Mouse (Mus musculus) frontal cortex, postnatal 36 days (tissue): ENCODE data around the gene Rab1b.

ENCODE experiments used
- DNase-seq, 2 experiments: peaks; one replicate each; pipeline ENCODE4 v3.0.0; 2022; ENCODE audit warnings: low spot score in 2 of 2

Gene Rab1b

DNA sequence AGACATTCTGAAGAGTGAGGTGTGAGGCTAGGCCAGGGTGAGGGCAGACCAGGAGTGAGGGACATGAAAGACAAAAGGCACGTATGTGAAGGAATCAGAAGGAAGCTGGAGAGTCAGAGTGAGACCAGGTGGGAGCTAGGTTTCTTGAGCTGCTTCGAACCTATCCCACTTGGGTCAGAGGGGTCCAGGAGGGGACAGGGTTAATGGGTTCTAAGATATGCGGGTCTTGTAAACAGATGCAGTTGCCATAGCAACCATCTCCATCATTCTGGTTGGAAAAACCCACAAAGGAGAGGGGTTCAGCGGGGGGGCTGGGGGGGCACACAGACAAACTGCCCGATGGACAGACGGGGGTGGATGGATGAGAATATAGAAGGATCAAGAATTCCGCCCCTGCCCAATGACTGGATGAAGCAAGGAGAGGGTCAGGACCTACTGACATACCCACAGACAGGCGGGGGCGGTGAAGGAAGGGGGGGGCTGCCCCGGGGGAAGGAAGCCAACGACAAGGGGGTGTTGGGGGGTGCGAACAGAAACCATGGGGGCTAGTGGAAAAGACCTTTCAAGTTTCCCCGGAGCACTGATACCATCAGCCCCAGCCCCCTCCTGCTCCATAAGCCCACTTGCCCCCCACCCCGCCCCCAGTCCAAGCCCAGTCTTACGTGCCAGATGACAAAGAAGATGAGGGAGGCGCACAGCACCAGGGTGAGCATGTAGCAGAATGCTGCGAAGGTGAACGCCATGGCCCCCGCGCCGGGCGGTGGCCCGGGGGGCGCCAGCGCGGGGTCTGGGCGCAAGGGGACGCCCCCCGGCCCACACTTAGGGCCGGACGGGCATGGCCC is 9.1 kb downstream of the Rab1b start:
- DNase-seq, result no peak

- no peak for DNase-seq
Observed at GRCm38 (mm10) chr19:5095887-5096474, 10.9 kb downstream of the Rab1b start.

GRCm38 (mm10) chr19:5094746-5095417 is 12.0 kb downstream of the Rab1b start:
- DNase-seq, result peak in 1 of 2 experiments; percentile 45

DNA sequence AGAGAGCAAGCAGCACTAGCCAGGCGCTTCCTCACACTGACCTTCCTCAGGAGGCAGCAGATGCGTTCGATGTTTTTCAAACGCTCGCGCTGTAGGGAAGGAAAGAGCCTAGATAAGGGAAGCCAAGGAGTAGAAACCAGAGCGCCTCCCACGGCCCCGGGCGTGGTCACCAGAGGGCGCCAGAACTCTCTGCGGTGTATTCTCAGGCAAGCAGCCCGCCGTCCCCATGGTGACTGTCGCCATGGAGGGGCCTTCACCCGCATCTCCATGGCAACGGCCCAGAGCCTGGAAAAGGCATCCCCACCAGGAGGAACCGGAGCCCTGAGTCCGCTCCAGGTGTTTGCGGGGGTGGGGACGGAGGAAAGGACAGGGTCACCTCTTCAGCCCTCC is 12.6 kb downstream of the Rab1b start:
- peak; percentile 97 to 98 for DNase-seq

- DNase-seq, result no peak
Observed at GRCm38 (mm10) chr19:5093481-5094242, 13.2 kb downstream of the Rab1b start.

DNA sequence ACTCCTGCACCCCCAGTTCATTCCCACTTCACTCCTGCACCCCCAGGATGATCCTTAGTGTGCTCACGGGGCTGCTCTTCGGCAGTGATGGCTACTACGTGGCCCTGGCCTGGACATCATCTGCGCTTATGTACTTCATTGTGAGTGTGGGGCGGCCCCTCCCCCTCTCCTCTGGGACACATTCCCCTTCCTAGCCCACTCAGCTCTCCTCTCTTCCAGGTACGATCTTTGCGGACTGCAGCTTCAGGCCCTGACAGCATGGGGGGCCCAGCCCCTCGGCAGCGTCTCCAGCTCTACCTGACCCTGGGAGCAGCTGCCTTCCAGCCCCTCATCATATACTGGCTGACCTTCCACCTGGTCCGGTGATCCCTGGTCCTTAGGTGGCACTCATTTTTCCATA is 14.8 kb downstream of the Rab1b start:
- DNase-seq, result no peak

DNA sequence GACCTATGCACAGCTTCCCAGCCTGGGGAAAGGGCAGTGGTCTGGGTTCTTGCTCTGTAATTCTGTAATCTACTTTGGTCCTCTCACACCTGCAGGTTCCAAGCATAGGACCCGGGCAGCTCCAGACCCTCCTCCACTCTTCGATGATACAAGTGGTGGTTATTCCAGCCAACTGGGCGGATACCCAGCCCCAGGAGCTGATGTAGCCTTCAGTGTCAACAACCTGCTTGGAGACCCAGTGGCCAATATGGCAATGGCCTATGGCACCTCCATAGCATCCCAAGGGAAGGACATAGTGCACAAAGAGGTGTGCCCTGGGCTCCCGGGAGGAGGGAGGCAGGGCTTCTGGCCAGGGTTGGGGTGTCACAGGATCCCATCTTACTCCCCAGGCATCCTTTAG is 17.5 kb downstream of the Rab1b start:
- no peak for DNase-seq

DNA sequence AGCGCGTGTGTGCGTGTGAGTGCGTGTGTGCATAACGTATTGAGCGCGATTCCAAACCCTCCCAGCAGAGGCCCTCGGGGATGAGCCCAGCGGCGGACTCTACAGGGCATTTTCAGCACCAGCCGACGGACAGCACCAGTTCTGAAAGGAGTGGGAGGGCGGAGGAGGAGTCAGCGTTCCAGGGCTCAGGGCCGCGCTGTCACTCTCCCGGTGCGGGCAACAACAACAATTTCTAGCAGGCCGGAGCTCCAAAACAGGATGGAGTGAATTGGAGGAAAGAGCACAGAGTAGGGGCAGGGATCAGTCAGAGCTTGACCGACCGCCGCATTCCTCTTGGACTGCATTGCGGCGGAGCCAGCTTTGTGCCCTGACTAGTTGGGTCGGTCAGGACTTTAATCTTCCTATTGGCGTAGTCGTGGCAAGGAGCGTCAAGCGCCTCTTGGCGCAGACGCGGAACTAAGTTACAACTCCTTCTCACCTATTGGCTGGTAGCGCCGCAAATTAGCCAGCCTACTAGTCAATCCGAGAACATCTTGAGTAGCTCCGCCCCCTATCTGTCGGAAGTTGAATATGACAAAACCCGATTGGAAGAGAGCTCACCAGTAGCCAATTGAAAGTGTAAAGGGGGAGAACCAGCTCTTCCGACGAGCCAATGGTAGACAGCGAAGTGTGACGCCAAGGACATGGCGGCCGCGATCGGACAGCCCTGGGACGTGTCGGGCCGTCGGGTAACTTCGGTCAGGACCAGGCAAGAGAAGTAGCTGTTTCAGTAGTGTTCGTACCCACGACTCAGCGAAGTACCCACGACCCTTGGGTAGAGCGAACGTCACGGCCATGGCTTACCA is 18.8 kb downstream of the Rab1b start, which contains the start of gene Yif1a:
Yif1a (plus strand) TSS at position 655 of the 845 bp plus-strand sequence.
- DNase-seq, result peak; percentile 92 to 98

DNA sequence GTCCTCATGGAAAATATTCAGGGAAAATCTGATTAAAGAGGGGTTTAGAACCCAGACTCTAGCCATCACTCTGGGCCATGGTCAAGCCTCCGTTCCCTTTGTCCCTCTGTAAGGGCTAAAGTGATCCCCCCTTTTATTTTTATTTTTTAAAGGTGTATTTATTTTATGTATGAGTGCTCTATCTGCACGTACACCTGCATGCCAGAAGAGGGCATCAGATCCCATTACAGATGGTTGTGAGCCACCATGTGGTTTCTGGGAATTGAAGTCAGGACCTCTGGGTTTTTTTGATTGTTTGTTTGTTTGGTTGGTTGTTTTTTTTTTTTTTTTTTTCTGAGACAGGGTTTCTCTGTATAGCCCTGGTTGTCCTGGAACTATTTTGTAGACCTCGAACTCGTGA is 20.3 kb downstream of the Rab1b start:
- DNase-seq, result peak in 1 of 2 experiments; percentile 3

DNA sequence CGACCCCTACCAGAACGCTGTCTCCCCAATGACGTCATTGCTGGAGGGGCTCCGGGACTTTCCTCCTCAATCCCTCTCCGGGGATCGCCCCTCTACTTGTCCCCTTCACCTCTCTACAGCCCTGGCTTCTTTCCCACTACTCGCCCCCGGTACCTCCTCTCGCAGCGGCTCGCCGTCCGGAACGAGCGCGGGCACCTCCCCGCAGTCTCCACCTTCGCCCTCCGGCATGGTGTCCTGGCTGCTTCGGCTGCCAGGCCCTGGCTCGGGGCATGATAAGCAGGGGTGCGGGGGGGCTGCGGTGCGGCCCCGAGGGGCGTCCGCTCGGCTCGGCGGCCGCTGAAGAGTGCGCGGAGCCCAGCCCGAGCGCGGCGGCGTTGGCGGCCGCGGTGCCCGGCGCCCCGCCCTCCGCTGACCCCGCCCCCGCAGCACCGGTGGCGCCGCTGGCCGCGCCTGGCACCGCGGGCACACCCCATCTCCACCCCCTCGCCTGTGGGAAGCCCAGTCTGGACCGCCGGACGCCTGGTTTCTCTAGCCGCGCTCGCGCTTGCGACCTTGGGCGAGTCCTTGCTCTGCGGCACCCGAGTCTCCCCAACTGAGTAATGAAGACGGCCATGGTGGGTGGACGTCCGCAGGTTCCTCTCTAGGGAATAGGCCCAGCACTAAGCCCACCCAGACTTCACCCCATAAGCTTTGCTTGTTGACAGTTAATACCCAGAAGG is 21.6 kb downstream of the Rab1b start, which contains the start of gene Tmem151a:
Tmem151a (minus strand) TSS at position 387 of the 719 bp plus-strand sequence.
- DNase-seq, result peak in 1 of 2 experiments; percentile 65

DNA sequence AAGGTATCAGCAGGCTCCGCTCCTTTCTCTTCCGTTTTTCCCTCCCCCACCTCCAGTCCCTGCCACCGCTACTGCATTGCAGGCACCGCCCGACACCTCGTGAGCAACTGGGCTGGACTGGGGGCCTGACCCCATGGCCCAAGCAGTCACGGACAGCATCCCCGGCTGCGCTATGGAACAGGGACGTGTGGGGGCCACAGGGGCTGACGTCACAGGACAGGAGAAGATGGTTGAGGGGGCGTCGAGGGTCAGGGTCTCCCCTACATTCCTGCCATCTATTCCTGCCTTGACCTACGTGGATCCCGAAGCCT is 22.1 kb downstream of the Rab1b start:
- DNase-seq, result no peak

- no peak for DNase-seq
Observed at GRCm38 (mm10) chr19:5083961-5084833, 22.7 kb downstream of the Rab1b start.

DNA sequence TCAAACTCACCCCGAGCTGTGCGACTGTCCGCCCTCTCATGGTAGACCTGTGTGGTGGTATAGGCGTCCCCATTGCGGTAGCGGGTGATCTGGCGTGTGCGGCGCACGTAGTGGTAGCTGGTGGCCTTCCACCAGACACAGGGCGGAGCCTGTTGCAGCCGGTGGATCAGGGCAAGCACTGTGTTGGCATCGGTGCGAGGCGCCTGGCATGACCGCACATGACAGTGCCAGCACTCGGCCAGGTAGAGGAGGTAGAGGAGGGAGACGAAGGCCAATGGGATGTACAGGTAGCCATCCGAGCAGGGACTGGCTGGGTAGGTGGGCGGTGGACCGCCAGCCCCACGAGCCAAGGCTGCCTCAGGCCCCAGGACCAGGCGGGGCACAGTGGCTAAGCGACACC is 24.3 kb downstream of the Rab1b start:
- DNase-seq, result no peak

DNA sequence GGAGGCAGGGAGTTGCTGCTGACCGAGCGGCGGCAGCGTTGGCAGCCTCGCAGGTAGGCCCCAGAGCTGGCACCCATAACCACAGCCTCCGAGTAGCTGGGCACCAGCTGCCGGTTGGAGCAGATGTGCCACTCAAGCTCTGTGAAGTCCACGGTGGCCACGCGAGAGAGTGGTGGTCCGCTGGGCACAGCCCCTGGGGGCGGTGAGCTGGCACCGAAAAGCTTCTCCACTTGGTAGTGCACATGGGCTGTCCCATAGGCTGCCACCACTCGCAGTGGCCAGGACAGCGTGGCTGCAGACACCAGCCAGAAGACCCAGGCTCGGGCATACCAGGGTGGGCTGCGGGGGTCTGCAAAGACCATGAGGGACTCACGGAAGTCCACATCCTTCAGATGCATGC is 24.9 kb downstream of the Rab1b start:
- DNase-seq, result no peak

- DNase-seq, result no peak
Observed at GRCm38 (mm10) chr19:5079279-5079678, 27.6 kb downstream of the Rab1b start.

DNA sequence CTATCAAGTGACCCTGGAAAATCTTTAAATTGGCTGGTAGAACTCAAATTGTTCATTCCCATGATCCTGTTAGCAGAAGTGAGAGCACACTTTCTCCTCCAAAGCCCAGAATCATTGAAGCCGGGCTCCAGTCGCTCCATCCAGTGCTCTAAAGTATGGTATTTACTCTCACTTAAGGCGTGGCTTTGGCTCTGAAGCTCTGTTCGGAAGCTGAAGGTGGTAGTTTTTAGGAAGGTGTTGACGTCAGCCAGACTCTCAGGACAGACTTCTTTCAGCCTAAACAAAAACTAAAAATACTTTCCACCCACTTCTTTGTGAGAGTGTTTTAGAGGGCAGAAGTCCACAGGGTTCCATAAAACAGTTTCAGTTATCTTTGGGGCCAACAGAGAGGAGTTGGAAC is 33.4 kb downstream of the Rab1b start:
- DNase-seq, result peak in 1 of 2 experiments; percentile 16

- peak in 1 of 2 experiments; percentile 28 for DNase-seq
Observed at GRCm38 (mm10) chr19:5073028-5073427, 33.8 kb downstream of the Rab1b start.

DNA sequence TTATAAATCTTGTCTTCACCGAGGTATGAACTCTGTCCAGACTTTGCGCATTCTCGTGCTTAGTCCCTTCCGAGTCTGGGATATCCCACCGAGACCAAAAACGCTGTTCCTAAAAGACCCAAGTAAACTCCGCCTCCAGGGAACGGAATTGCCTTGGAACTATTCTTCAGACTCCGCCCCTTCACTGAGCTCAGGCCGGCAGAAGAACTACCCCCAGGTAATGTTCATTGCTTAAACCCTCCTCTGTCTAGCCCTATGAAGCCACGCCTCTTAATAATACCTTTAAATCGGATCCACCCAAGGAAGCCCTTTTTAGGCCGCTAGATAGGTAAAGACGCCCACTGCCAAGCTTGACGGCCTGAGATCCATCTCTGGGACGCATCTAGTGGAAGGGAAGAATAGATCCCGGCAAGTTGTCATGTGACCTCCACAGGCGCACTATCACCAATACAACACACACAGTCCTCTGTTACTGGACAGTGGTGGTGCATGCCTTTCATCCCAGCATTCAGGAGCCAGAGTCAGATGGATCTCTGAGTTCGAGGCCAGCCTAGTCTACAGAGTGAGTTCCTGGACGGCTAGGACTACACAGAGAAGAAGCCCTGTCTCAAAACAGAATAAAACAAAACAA is 34.4 kb downstream of the Rab1b start:
- peak in 1 of 2 experiments; percentile 4 for DNase-seq
